Mouse (Mus musculus) intestine, embryonic 15.5 days (tissue): Measurements from ENCODE around the gene Hmga1b. TPM values are rescaled to one million over a fixed set of nuclear protein-coding genes. Genes with fewer than 3 reads are reported as not detected.

Experiments
- ATAC-seq: fragments of 200-750 bp; cut with Nextera tagmentation; 2 replicates; pipeline ENCODE4 v1.8.0; 2017; ENCODE audit warnings: moderate TSS enrichment, moderate library complexity
- H3K27ac ChIP-seq: fragments of 300-500 bp; sonication (generic); 2 replicates; pipeline ENCODE4 v1.5.1; 2015; ENCODE audit warnings: mild to moderate bottlenecking, inconsistent platforms
- H3K27me3 ChIP-seq: fragments of 300-500 bp; sonication (generic); replicated peaks from 2 replicates; pipeline ENCODE4 v1.6.1; 2015; ENCODE audit warnings: inconsistent platforms
- H3K36me3 ChIP-seq: fragments of 300-500 bp; sonication (generic); 2 replicates; pipeline ENCODE4 v1.6.1; 2015; ENCODE audit warnings: inconsistent platforms
- H3K4me1 ChIP-seq: fragments of 300-500 bp; sonication (generic); replicated peaks from 2 replicates; pipeline ENCODE4 v1.6.1; 2015; ENCODE audit warnings: inconsistent platforms
- H3K4me2 ChIP-seq: fragments of 300-500 bp; sonication (generic); replicated peaks from 2 replicates; pipeline ENCODE4 v1.6.1; 2015; ENCODE audit warnings: mild to moderate bottlenecking, inconsistent platforms
- H3K4me3 ChIP-seq: fragments of 300-500 bp; sonication (generic); replicated peaks from 2 replicates; pipeline ENCODE4 v1.5.1; 2015; ENCODE audit warnings: inconsistent platforms
- H3K9ac ChIP-seq: fragments of 300-500 bp; sonication (generic); 2 replicates; pipeline ENCODE4 v1.6.1; 2015; ENCODE audit warnings: inconsistent platforms
- H3K9me3 ChIP-seq: fragments of 300-500 bp; sonication (generic); 2 replicates; pipeline ENCODE4 v1.6.1; 2016; ENCODE audit warnings: inconsistent platforms
- WGBS: fragments of 180-500 bp; shearing (Covaris S2); methylation state at CpG from one replicate; pipeline ENCODE4 v1.1.7; 2015; 5-methylcytosine and 5-hydroxymethylcytosine counted together
- polyA plus RNA-seq: library from polyadenylated mRNA; unstranded; fragments of >200 nt; fragmentation: Nextera tagmentation; extraction: Ambion mirVana; gene quantifications from 2 replicates; pipeline ENCODE4 v1.2.1, GENCODE M21; 2015

Gene Hmga1b
- polyA plus RNA-seq, 1 experiment from 2014 or later: 10.3 TPM

DNA sequence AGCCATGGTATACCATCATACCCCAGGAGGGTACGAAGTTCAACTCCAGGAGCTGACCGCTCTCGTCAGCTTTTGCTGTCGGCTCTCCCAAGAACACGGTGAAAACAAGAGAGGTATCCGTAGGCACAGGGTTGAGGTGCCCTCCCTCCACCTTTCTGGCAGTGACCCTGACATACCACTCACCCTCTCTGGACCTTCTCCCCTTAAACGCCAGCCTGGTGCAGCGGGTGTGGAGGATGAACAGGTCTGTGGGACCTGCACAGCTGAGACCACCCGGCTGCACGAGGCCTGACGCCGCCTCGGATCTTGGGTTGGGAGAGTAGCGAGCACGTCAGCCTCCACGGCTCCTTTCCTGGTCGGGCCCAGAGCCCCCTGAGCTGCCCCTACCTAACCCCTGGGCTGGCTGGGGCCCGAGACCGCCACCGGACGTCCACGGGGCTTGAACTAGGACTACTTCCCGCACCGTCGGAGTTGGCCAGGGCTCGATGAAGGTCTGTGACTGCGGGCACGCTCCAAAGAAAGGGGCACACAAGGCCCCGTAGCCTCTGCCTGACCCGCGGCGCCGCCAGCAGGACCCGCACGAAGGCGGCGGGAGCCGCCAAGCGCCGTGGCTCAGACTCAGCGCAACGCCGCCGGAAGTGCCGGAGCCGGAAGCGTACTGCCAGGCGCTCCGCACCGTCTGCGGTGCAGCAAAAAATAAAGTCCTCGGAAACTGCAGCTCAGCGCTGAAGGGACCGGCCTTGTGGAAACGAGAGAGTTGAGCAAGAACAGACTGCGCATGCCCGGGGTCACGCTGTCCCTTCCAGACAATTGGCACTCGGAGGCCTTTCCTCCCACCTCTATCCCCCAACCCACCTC is 33.4 kb downstream of the Hmga1b start, which contains the start of gene Dus1l:
Gene Dus1l (minus strand): TSS at position 648 of the 858 bp plus-strand sequence.
- Histone ChIP-seq H3K4me3 (peak within 1 kb of the TSS; percentile 94), H3K9ac (peak within 1 kb of the TSS; percentile 91), H3K36me3 (peaks cover 21% of the 10 kb centered on the region; the same call in 1 of the 2 replicates), H3K4me2 (peak within 1 kb of the TSS; percentile 84), H3K27ac (peak within 1 kb of the TSS; percentile 54), H3K9me3 (no peaks in the 10 kb centered on the region), H3K4me1 (peaks cover 15% of the 10 kb centered on the region), H3K27me3 (no peaks in the 10 kb centered on the region)
- peak; percentile 93 for ATAC-seq
- 2% methylated on average over 59 of the region's 59 CpGs for WGBS

DNA sequence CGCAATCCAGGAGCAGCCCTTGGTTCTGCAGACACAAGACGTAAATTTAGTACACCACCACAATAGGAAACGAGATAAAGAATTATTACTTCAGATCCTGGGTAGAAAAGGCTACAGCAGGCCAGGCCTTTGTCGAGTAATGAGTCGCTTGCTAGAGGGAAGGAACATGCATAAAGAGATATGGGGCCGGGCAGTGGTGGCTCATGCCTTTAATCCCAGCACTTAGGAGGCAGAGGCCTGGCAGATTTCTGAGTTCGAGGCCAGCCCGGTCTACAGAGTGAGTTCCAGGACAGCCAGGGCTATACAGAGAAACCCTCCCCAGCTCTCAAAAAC is 34.0 kb downstream of the Hmga1b start:
- Histone ChIP-seq H3K4me3 (peak overlapping the region; percentile 94; the same call in 1 of the 2 replicates), H3K4me1 (peaks cover 15% of the 10 kb centered on the region), H3K27ac (peak overlapping the region; percentile 54), H3K9ac (peak overlapping the region; percentile 22; the same call in 1 of the 2 replicates), H3K36me3 (peaks cover 21% of the 10 kb centered on the region; the same call in 1 of the 2 replicates), H3K4me2 (peak overlapping the region; percentile 84), H3K27me3 (no peaks in the 10 kb centered on the region), H3K9me3 (no peaks in the 10 kb centered on the region)
- ATAC-seq: peak; percentile 44
- 29% methylated on average over 8 of the region's 8 CpGs for WGBS

DNA sequence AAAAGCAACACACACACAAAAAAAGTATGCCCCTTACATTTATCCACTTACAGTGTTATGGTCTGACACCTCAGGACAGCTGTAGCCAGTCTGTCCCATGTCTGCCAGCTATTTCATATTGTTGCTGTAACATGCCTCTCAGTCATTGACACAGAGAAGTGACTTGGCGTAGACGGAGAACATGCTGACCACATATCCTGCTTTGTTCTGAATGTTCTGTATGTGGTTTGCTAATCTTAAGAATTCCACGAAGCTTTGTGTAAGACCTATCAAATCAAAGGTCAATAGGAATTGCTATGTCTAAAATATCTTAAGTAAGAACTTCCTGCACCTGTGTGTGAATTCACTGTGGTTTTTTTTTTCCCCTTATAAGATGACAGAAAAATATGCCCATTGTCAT is 35.6 kb downstream of the Hmga1b start:
- 84% methylated on average over 3 of the region's 3 CpGs for WGBS
- H3K36me3 ChIP-seq: peaks cover 7% of the 10 kb centered on the region; the same call in 1 of the 2 replicates
- no peaks in the 10 kb centered on the region for H3K9me3 ChIP-seq
- no peak overlapping the region for H3K27ac ChIP-seq
- no peak overlapping the region for H3K4me3 ChIP-seq
- H3K9ac ChIP-seq: no peak overlapping the region
- H3K27me3 ChIP-seq: no peaks in the 10 kb centered on the region
- peaks cover 15% of the 10 kb centered on the region for H3K4me1 ChIP-seq
- ATAC-seq: no peak
- no peak overlapping the region for H3K4me2 ChIP-seq

DNA sequence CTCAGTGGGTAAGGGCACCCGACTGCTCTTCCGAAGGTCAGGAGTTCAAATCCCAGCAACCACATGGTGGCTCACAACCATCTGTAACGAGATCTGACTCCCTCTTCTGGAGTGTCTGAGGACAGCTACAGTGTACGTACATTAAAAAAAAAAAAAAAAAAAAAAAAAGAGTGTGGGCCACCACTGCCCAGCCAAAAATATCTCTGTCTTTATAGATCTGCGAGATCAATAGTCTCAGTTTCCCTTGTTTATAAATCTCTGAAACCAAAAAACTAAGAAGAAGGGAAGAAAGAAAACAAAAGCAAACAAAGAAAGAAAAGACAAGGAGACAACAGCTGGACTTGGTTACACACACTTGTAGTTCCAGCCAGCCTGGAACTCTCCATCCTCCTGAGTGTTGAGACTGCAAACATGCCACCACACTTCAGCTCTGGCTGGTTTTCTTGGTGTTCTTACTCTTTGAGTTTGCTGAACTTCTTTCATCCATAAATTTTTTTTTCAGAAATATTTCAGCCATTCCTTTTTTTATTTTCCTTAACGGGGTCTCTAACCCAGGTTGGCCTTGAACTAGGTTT is 36.8 kb downstream of the Hmga1b start:
- Histone ChIP-seq H3K4me2 (no peak overlapping the region), H3K27me3 (no peaks in the 10 kb centered on the region), H3K4me3 (no peak overlapping the region), H3K9ac (no peak overlapping the region), H3K9me3 (no peaks in the 10 kb centered on the region), H3K4me1 (peaks cover 15% of the 10 kb centered on the region), H3K27ac (no peak overlapping the region), H3K36me3 (0 out of 2 replicates have a peak, but pooled peaks cover 3% of the 10 kb centered on the region)
- no peak for ATAC-seq
- 68% methylated on average over 6 of the region's 6 CpGs for WGBS

DNA sequence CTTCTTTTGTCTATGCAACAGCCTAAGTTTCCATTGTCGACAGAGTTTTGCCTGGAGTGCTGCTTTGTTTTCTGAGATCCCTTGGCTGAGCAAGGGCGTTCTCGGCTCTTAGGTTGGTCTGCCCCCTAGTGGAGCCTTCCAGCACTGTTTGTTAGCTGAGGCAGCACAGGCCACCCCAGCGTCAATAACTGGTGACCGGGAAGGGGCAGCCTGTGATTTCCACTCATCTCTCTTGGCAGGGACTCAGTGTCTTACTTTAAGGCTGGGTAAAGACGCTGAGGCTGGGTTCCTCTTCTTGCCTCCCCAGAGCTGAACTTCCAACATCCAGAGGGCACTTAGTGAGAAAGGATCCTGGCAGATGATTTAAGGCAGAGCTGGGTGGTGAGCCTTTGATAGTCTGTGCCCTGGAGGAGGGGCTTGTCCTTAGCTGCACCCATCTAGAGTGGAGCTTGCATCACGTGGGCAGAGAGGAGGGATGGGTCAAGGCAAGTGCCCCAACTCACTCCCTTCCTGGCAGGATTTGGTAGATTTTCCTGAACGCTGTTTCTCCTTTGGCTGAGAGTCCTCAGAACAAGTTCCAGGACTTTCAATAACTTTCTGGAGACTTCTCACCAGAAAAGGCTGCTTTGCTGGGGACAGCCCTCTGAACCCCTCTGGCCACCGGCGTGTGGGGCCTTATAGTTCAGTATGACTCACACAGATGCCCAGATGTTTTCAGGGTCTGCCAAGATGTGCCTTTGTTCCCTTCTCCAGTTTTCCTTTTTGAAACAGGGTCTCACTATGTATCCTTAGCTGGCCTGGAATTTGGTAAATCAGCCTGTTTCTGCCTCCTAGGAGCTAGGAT is 37.7 kb downstream of the Hmga1b start:
- 0 out of 2 replicates have a peak overlapping the region, but pooled peaks have one; percentile 6 for H3K27ac ChIP-seq

DNA sequence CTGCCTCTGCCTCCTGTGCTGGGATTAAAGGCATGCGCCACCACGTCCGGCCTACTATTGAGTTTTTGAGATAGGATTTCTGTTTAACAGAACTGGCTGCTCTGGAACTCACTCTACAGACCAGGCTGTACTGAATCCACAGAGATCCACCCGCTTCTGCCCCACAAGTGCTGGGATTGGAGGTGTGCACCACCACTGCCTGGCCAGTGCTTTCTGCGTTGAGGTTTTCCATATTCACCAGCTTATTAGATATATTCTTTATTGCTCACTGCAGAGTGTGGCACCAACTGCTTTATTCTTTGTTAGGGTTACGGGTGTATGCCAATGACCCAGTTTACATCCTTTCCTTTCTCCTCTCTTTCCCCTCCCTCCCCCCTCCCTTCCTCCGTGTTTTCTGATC is 41.7 kb downstream of the Hmga1b start:
- no peak for ATAC-seq
- Histone ChIP-seq H3K9ac (no peak overlapping the region), H3K36me3 (peaks cover 29% of the 10 kb centered on the region), H3K27ac (no peak overlapping the region), H3K4me3 (no peak overlapping the region), H3K4me2 (no peak overlapping the region), H3K4me1 (peaks cover 3% of the 10 kb centered on the region), H3K9me3 (no peaks in the 10 kb centered on the region), H3K27me3 (no peaks in the 10 kb centered on the region)
- WGBS: 78% methylated on average over 7 of the region's 7 CpGs

More for the DNA sequence above, 37.7 kb downstream of the Hmga1b start:
- ATAC-seq: peak; percentile 70
- H3K4me1 ChIP-seq: peaks cover 8% of the 10 kb centered on the region
- H3K27me3 ChIP-seq: no peaks in the 10 kb centered on the region
- H3K36me3 ChIP-seq: no peaks in the 10 kb centered on the region
- H3K9ac ChIP-seq: peak overlapping the region; percentile 20; the same call in 1 of the 2 replicates
- no peaks in the 10 kb centered on the region for H3K9me3 ChIP-seq
- H3K4me3 ChIP-seq: no peak overlapping the region
- H3K4me2 ChIP-seq: peak overlapping the region; percentile 25
- whole genome bisulfite sequencing: 10% methylated on average over 10 of the region's 10 CpGs

DNA sequence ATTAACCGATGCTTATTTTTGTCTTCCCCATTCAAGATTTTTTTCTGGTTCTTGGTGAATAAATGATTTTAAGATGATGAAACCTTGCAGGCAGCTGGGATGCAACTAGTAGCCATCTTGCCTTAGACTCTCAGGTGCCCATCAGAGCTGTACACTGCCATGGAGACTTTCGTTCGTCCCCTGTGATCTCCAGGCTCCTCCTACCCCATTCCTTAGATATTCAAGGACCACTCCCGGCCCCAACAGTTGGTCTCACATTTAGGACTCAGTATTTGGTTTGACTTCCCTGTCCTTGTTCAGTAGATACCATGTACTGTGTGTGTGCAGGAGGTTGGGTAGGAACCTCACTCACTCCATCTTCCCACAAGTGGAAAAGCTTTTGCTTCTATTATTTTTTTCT is 42.2 kb downstream of the Hmga1b start:
- no peak overlapping the region for H3K27ac ChIP-seq
- no peaks in the 10 kb centered on the region for H3K27me3 ChIP-seq
- H3K9ac ChIP-seq: no peak overlapping the region
- ATAC-seq: no peak
- H3K9me3 ChIP-seq: no peaks in the 10 kb centered on the region
- peaks cover 34% of the 10 kb centered on the region for H3K36me3 ChIP-seq
- no peak overlapping the region for H3K4me3 ChIP-seq
- peaks cover 3% of the 10 kb centered on the region for H3K4me1 ChIP-seq
- WGBS: 71% methylated on average over 4 of the region's 4 CpGs
- no peak overlapping the region for H3K4me2 ChIP-seq

DNA sequence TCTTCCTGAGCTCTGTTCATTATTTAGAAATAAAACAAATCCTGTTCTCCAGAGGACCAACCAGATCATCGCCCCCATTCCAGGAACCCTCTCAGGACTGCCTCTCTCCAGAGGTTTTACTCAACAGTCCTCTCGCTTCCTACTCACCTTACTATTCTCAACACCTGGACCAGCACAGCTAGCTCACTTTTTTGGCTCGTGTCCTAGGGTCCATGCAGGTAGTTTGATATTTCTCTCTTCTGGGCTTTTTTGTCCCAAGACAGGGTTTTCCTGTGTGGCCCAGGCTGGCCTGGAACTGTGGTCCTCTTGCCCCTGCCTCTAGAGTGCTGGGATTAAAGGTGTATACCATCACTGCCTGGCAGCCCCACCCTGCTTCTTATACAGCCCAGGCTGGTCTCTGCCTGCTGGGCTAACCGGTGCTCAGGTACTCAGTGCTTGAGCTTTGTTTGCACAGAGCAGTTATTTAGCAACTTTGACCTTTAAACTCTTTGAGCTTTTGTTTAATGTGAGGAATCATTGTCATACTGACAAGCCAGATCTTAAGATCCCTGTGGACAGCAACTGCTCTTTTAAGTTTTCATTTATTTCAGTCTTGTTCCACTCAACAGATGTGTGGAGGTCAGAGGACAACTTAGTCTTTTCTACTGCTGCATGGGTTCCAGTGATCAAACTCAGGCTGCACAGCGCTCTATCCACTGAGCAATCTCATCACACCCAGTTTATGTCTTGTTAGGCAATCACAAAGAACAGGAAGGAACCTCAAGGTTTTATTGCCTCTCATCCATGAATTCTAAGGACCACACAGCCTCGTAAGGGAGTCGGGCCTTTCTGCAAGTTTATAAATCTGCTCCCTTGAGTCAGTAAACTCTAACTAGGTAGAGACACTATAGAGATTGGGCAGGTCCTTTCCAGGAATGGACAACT is 43.0 kb downstream of the Hmga1b start:
- Histone ChIP-seq H3K4me3 (no peak overlapping the region), H3K9ac (no peak overlapping the region), H3K36me3 (peaks cover 43% of the 10 kb centered on the region), H3K4me1 (no peaks in the 10 kb centered on the region; the same call in 1 of the 2 replicates), H3K4me2 (no peak overlapping the region), H3K27me3 (no peaks in the 10 kb centered on the region), H3K9me3 (no peaks in the 10 kb centered on the region), H3K27ac (no peak overlapping the region; the same call in 1 of the 2 replicates)
- peak; percentile 88 for ATAC-seq
- 60% methylated on average over 7 of the region's 7 CpGs for WGBS

DNA sequence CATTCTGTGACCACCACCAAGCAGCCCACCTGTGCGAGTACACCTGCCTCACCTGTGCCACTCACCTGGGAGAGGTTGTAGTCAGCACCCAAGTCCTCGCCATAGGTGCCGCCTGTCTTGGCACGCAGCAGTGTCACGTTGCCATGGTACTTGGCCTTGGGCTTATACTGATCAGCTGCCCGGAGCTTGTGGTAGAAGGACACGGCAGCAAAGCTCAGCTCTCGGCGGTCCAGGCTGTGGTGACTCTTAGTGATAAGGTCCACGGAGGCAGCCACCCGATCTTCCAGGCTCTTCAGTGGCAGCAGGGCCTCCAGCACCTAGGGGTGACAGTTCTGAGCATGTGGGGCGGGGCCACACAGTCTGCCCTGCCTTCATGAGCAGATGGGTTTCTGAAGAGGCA is 45.4 kb downstream of the Hmga1b start:
- Histone ChIP-seq H3K4me1 (no peaks in the 10 kb centered on the region; the same call in 1 of the 2 replicates), H3K9me3 (no peaks in the 10 kb centered on the region), H3K27me3 (no peaks in the 10 kb centered on the region), H3K4me2 (no peak overlapping the region), H3K36me3 (peaks cover 66% of the 10 kb centered on the region), H3K9ac (no peak overlapping the region), H3K4me3 (no peak overlapping the region), H3K27ac (no peak overlapping the region)
- 89% methylated on average over 12 of the region's 12 CpGs for WGBS
- ATAC-seq: no peak

DNA sequence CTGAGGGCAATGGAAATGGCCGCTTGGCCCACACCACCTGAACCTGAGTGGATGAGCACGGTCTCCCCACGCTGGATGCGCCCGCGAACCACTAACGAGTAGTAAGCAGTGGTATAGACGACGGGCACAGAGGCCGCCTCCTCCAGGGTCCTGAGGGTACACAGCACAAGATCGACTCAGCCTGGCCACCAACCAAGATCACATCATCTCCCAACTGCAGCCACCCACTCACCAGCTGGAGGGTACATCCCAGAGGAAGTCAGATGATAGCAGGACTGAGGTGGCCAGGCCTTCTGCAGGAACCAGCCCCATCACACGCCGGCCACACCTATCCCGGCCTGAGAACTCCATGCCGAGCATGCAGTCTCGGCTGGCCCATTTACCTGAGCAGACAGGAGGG is 49.5 kb downstream of the Hmga1b start:
- H3K4me2 ChIP-seq: no peak overlapping the region
- H3K4me3 ChIP-seq: no peak overlapping the region
- no peaks in the 10 kb centered on the region for H3K27me3 ChIP-seq
- peaks cover 99% of the 10 kb centered on the region for H3K36me3 ChIP-seq
- H3K4me1 ChIP-seq: no peaks in the 10 kb centered on the region
- H3K27ac ChIP-seq: no peak overlapping the region
- no peaks in the 10 kb centered on the region for H3K9me3 ChIP-seq
- 95% methylated on average over 16 of the region's 16 CpGs for WGBS
- ATAC-seq: no peak
- H3K9ac ChIP-seq: no peak overlapping the region
